Mouse (Mus musculus) midbrain, embryonic 16.5 days (tissue): Measurements from ENCODE around the gene Arl4c. TPM values are rescaled to one million over a fixed set of nuclear protein-coding genes. Genes with fewer than 3 reads are reported as not detected.
A peak's percentile ranks its signal among the peaks of the same experiment; 100 is the strongest.

ENCODE experiments used
- ATAC-seq: fragments of 200-750 bp; cut with Nextera tagmentation; 2 replicates; pipeline ENCODE4 v1.8.0; 2017; ENCODE audit warnings: moderate TSS enrichment
- H3K27ac ChIP-seq: fragments of 300-500 bp; sonication (generic); 2 replicates; pipeline ENCODE4 v1.5.1; 2014; ENCODE audit warnings: mild to moderate bottlenecking, low read length, mixed read lengths
- H3K27me3 ChIP-seq: fragments of 300-500 bp; sonication (generic); 2 replicates; pipeline ENCODE4 v1.6.1; 2014; ENCODE audit warnings: low read depth, low read length, mixed read lengths; ENCODE audit not compliant: control insufficient read depth, insufficient read depth
- H3K36me3 ChIP-seq: fragments of 300-500 bp; sonication (generic); 2 replicates; pipeline ENCODE4 v1.6.1; 2014; ENCODE audit warnings: mild to moderate bottlenecking, low read length, moderate library complexity, mixed read lengths; ENCODE audit not compliant: control insufficient read depth, insufficient read depth
- H3K4me1 ChIP-seq: fragments of 300-500 bp; sonication (generic); 2 replicates; pipeline ENCODE4 v1.6.1; 2014; ENCODE audit warnings: mild to moderate bottlenecking, low read length, mixed read lengths; ENCODE audit not compliant: control insufficient read depth, insufficient read depth
- H3K4me2 ChIP-seq: fragments of 300-500 bp; sonication (generic); 2 replicates; pipeline ENCODE4 v1.6.1; 2014; ENCODE audit warnings: mild to moderate bottlenecking, low read length, mixed read lengths
- H3K4me3 ChIP-seq: fragments of 300-500 bp; sonication (generic); 2 replicates; pipeline ENCODE4 v1.5.1; 2014; ENCODE audit warnings: low read depth, mild to moderate bottlenecking, low read length, moderate library complexity, mixed read lengths
- H3K9ac ChIP-seq: fragments of 300-500 bp; sonication (generic); 2 replicates; pipeline ENCODE4 v1.6.1; 2014; ENCODE audit warnings: low read depth, low read length, mixed read lengths
- H3K9me3 ChIP-seq: fragments of 300-500 bp; sonication (generic); replicated peaks from 2 replicates; pipeline ENCODE4 v1.6.1; 2014; ENCODE audit warnings: mild to moderate bottlenecking, low read length, mixed read lengths; ENCODE audit not compliant: control insufficient read depth, poor library complexity, severe bottlenecking
- WGBS: fragments of 180-500 bp; shearing (Covaris S2); extraction: QIAGEN DNeasy Blood & Tissue Kit; methylation state at CpG from one replicate; pipeline ENCODE4 v1.1.7; 2014; 5-methylcytosine and 5-hydroxymethylcytosine counted together
- polyA plus RNA-seq: library from polyadenylated mRNA; unstranded; fragments of >200 nt; fragmentation: Nextera tagmentation; extraction: Ambion mirVana; gene quantifications from 2 replicates; pipeline ENCODE4 v1.2.1, GENCODE M21; 2015

The Arl4c gene
- polyA plus RNA-seq, 1 experiment from 2014 or later = 54.6 TPM

GRCm38 (mm10) chr1:88670807-88671206, 31.2 kb downstream of the Arl4c start:
- 38% methylated on average over 4 of the region's 4 CpGs for WGBS
- H3K27ac ChIP-seq = no peak overlapping the region

GRCm38 (mm10) chr1:88668846-88669810, 32.9 kb downstream of the Arl4c start:
- WGBS = 9% methylated on average over 14 of the region's 14 CpGs
- Histone ChIP-seq H3K27ac (peak overlapping the region; percentile 45), H3K4me3 (no peak overlapping the region), H3K36me3 (no peaks in the 10 kb centered on the region), H3K4me1 (0 out of 2 replicates have a peak, but pooled peaks cover 7% of the 10 kb centered on the region), H3K9ac (no peak overlapping the region), H3K27me3 (no peaks in the 10 kb centered on the region), H3K9me3 (no peaks in the 10 kb centered on the region), H3K4me2 (no peak overlapping the region)
- ATAC-seq = peak; percentile 56; the same call in 1 of the 2 replicates

More at GRCm38 (mm10) chr1:88670807-88671206, 31.2 kb downstream of the Arl4c start:
- Histone ChIP-seq H3K36me3 (no peaks in the 10 kb centered on the region), H3K4me1 (0 out of 2 replicates have a peak, but pooled peaks cover 7% of the 10 kb centered on the region), H3K4me3 (no peak overlapping the region), H3K9ac (no peak overlapping the region), H3K4me2 (no peak overlapping the region), H3K27me3 (no peaks in the 10 kb centered on the region), H3K9me3 (no peaks in the 10 kb centered on the region)
- ATAC-seq = no peak

- no peak overlapping the region for H3K4me3 ChIP-seq
- no peaks in the 10 kb centered on the region for H3K27me3 ChIP-seq
- H3K27ac ChIP-seq = peak overlapping the region; percentile 45; the same call in 1 of the 2 replicates
- no peaks in the 10 kb centered on the region for H3K9me3 ChIP-seq
- no peak overlapping the region for H3K4me2 ChIP-seq
- H3K9ac ChIP-seq = no peak overlapping the region
- 0 out of 2 replicates have a peak, but pooled peaks cover 7% of the 10 kb centered on the region for H3K4me1 ChIP-seq
- H3K36me3 ChIP-seq = no peaks in the 10 kb centered on the region
- 1% methylated on average over 7 of the region's 7 CpGs for WGBS
- ATAC-seq = peak; percentile 51
These were observed 33.7 kb downstream of the Arl4c start for GRCm38 (mm10) chr1:88668353-88668752.

GRCm38 (mm10) chr1:88664623-88665022, 37.4 kb downstream of the Arl4c start:
- ATAC-seq = no peak
- no peaks in the 10 kb centered on the region for H3K9me3 ChIP-seq
- no peaks in the 10 kb centered on the region for H3K36me3 ChIP-seq
- H3K27me3 ChIP-seq = no peaks in the 10 kb centered on the region
- WGBS = 75% methylated on average over 3 of the region's 3 CpGs
- H3K4me3 ChIP-seq = no peak overlapping the region
- 0 out of 2 replicates have a peak, but pooled peaks cover 7% of the 10 kb centered on the region for H3K4me1 ChIP-seq
- H3K9ac ChIP-seq = no peak overlapping the region
- no peak overlapping the region for H3K4me2 ChIP-seq
- H3K27ac ChIP-seq = no peak overlapping the region

GRCm38 (mm10) chr1:88662736-88663135, 39.3 kb downstream of the Arl4c start:
- Histone ChIP-seq H3K4me1 (no peaks in the 10 kb centered on the region), H3K9me3 (no peaks in the 10 kb centered on the region), H3K36me3 (no peaks in the 10 kb centered on the region), H3K4me3 (no peak overlapping the region), H3K9ac (no peak overlapping the region), H3K27ac (no peak overlapping the region), H3K4me2 (no peak overlapping the region), H3K27me3 (no peaks in the 10 kb centered on the region)
- ATAC-seq = no peak
- WGBS = 92% methylated on average over 5 of the region's 5 CpGs

- ATAC-seq = no peak
- WGBS = 88% methylated on average over 3 of the region's 3 CpGs
- no peaks in the 10 kb centered on the region for H3K9me3 ChIP-seq
- no peak overlapping the region for H3K27ac ChIP-seq
- no peak overlapping the region for H3K4me3 ChIP-seq
- no peaks in the 10 kb centered on the region for H3K27me3 ChIP-seq
- H3K36me3 ChIP-seq = no peaks in the 10 kb centered on the region
- H3K9ac ChIP-seq = no peak overlapping the region
- no peak overlapping the region for H3K4me2 ChIP-seq
- no peaks in the 10 kb centered on the region for H3K4me1 ChIP-seq
These were observed 40.8 kb downstream of the Arl4c start for GRCm38 (mm10) chr1:88661209-88661608.

GRCm38 (mm10) chr1:88658290-88658857, 43.6 kb downstream of the Arl4c start:
- WGBS = 40% methylated on average over 6 of the region's 6 CpGs
- peak; percentile 42; the same call in 1 of the 2 replicates for ATAC-seq

GRCm38 (mm10) chr1:88656096-88656480, 45.9 kb downstream of the Arl4c start:
- H3K4me1 ChIP-seq = no peaks in the 10 kb centered on the region
- H3K36me3 ChIP-seq = no peaks in the 10 kb centered on the region
- no peaks in the 10 kb centered on the region for H3K27me3 ChIP-seq
- ATAC-seq = no peak
- 81% methylated on average over 5 of the region's 5 CpGs for WGBS
- no peak overlapping the region for H3K4me3 ChIP-seq
- no peak overlapping the region for H3K4me2 ChIP-seq
- H3K9ac ChIP-seq = no peak overlapping the region
- no peaks in the 10 kb centered on the region for H3K9me3 ChIP-seq
- no peak overlapping the region for H3K27ac ChIP-seq

More at GRCm38 (mm10) chr1:88658290-88658857, 43.6 kb downstream of the Arl4c start:
- Histone ChIP-seq H3K27ac (no peak overlapping the region), H3K36me3 (no peaks in the 10 kb centered on the region), H3K4me1 (no peaks in the 10 kb centered on the region), H3K27me3 (no peaks in the 10 kb centered on the region), H3K4me3 (no peak overlapping the region), H3K9me3 (no peaks in the 10 kb centered on the region), H3K4me2 (no peak overlapping the region), H3K9ac (no peak overlapping the region)
